Mouse (Mus musculus) E14TG2a.4 (cell line): Measurements from ENCODE around the gene Trhr2.
"Not testable (repeated sequence)": the region's sequence is repeated elsewhere in the genome, so short reads cannot be mapped to it uniquely, and the experiment has no call there.

Experiments
- CTCF ChIP-seq: conservative IDR thresholded peaks from 2 replicates; pipeline ENCODE4 v1.5.1; 2014; ENCODE audit warnings: low read length
- POU5F1 ChIP-seq: IDR thresholded peaks from 2 replicates; pipeline ENCODE4 v1.6.1; 2014; ENCODE audit warnings: low read length, borderline replicate concordance

DNA sequence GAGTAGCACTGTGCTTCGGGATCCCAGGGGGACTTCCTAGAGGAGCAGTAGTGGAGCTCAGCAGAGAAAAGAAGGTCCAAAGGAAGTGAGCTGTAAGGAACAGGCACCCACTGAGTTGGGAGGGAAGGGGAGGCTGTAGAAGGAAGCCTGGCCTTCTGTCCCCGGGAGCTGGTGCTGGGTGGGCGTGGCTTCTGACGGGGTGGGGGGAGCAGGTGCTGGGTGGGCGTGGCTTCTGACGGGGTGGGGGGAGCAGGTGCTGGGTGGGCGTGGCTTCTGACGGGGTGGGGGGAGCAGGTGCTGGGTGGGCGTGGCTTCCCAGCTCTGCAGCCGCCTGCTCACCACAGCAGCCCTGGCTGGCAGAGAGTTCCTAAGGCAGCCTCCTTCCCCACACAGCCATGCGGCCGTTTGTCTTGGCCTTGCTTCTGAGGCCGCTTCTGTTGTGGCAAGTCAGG lies 36.6 kb downstream of the Trhr2 start:
- TF ChIP-seq CTCF, POU5F1: not testable (repeated sequence)
